Mouse (Mus musculus) bone marrow macrophage, adult 2 months (primary cell): ENCODE results near the gene Tbc1d5. TPM values are rescaled to one million over a fixed set of nuclear protein-coding genes. Genes with fewer than 3 reads are reported as not detected.
A peak's percentile ranks its signal among the peaks of the same experiment; 100 is the strongest.

Experiments
- H3K27ac ChIP-seq: 2 replicates; pipeline ENCODE4 v1.5.1; 2012; ENCODE audit warnings: low read depth, low read length; ENCODE audit not compliant: insufficient read depth
- H3K4me1 ChIP-seq: 2 replicates; pipeline ENCODE4 v1.6.1; 2012; ENCODE audit warnings: low read length; ENCODE audit not compliant: control insufficient read depth, insufficient read depth
- H3K4me3 ChIP-seq: 2 replicates; pipeline ENCODE4 v1.5.1; 2012; ENCODE audit warnings: mild to moderate bottlenecking, low read length, moderate library complexity; ENCODE audit not compliant: insufficient read depth
- CTCF ChIP-seq: IDR thresholded peaks from 2 replicates; pipeline ENCODE4 v1.5.1; 2012; ENCODE audit warnings: low read depth, mild to moderate bottlenecking, low read length, moderate library complexity
- POLR2A ChIP-seq: IDR thresholded peaks from 2 replicates; pipeline ENCODE4 v1.6.1; 2012; ENCODE audit warnings: mild to moderate bottlenecking, low read depth, low read length, borderline replicate concordance
- polyA plus RNA-seq: library from polyadenylated mRNA; stranded (reverse); fragments of >200 nt; gene quantifications from 2 replicates; pipeline ENCODE4 v1.2.4, GENCODE M21; 2012; ENCODE audit not compliant: missing spikeins, insufficient read depth, insufficient read length

Tbc1d5 gene
- 33.9 and 41.9 TPM in 2 replicates for polyA plus RNA-seq

DNA sequence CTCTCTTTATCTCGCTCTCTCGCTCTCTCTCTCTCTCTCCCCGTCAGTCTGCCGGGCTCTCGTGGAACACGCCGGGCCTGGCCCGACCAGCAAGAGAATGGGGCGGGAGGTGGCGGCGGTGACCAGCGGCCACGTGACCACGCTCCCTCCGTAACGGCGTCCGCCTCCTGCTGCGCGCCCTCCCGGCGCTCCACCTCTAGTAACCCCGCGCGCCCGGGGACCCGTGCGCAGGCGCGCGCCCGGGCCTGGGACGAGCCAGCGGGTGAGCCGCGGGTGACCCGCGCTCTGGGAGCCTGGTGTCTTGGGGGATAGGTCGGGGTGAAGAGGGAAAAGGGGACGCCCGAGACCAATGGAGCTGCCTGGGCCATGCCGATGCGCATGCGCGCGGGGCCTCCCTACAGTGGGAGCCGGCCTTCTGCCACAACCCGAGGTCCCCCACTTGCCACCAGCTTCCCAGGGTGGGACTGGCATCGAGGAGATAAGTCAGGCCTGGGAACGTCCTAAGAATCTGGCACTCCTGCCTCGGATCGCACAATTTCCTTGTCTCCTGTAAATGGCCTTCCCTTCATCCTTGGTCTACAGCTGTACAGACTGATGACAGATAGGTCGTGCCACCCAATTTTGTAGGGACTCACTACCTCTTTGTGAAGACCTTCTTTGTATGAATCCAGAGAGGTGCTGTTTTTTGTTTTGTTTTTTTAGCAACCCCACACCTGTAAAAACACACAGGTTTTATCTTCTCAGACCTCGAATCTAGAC is at the start of gene Tbc1d5:
Gene Tbc1d5 (minus strand): TSS at position 158 of the 759 bp plus-strand sequence.
- H3K4me1 ChIP-seq: peaks cover 6% of the 10 kb centered on the region
- TF ChIP-seq POLR2A (no peak), CTCF (no peak)
- H3K27ac ChIP-seq: peak within 1 kb of the TSS; percentile 95
- peak within 1 kb of the TSS; percentile 79 for H3K4me3 ChIP-seq

DNA sequence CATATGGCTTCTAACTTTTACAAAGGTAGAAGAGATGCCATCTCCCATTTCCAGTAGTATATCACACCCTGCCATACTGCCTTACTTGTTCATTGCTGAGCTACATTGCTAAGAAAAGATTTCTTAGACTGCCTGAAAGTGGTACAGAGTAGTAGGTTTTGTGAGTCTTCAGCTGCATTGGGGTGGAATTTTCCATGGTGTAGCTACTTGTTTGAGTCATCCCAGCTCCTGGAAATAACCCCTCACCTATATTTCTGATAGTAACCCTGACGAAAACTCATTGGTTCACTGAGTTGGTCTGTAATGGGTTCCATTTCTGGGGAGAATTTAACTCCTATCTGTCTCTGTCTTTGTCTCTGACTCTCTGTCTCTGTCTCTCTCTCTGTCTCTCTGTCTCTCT is 46.9 kb upstream of the Tbc1d5 start:
- Histone ChIP-seq H3K4me1 (peaks cover 5% of the 10 kb centered on the region; the same call in 1 of the 2 replicates), H3K4me3 (no peak overlapping the region), H3K27ac (no peak overlapping the region)
- TF ChIP-seq CTCF (no peak), POLR2A (no peak)

DNA sequence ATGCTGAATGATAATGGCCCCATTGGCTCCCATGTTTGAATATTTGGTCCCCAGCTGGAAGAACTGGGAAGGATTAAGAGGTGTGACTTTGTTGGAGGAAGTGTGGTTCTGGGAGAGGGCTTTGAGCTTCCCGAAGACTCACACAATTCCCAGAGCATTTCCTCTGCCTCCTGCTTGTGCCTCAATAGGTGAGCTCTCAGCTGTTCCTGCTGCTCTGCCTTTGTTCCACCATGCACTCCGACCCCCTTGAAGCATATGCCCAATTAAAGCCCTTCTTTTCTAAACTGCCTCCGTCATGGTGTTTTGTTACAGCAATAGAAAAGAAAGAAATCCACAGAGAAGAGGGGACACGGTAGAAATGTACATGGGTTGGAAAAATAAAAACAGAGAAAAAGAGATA is 44.0 kb upstream of the Tbc1d5 start:
- Histone ChIP-seq H3K4me1 (peaks cover 14% of the 10 kb centered on the region), H3K27ac (no peak overlapping the region), H3K4me3 (no peak overlapping the region)
- TF ChIP-seq POLR2A (no peak), CTCF (no peak)

DNA sequence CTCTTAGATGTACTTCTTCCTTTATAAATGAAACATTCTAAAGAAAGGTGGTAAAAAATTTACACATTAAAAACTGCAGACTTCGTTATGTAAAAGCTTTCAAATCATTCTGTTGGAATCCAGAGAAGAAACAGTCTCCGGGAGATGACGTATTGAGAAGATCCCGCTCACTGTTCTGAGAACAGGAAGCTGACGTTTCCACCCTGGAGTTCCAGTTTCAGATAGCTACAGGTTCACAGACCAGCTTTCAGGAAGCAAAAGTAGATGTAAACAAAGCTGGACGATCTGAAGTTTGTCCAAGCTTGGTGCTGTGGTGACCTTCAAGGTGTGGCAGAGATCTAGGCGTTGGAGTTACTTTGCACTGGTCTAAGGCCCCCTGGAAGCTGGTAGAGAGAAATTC is 41.9 kb upstream of the Tbc1d5 start:
- peaks cover 14% of the 10 kb centered on the region for H3K4me1 ChIP-seq
- peak overlapping the region; percentile 64 for H3K27ac ChIP-seq
- TF ChIP-seq CTCF: no peak
- TF ChIP-seq POLR2A: no peak
- H3K4me3 ChIP-seq: peak overlapping the region; percentile 7; the same call in 1 of the 2 replicates

DNA sequence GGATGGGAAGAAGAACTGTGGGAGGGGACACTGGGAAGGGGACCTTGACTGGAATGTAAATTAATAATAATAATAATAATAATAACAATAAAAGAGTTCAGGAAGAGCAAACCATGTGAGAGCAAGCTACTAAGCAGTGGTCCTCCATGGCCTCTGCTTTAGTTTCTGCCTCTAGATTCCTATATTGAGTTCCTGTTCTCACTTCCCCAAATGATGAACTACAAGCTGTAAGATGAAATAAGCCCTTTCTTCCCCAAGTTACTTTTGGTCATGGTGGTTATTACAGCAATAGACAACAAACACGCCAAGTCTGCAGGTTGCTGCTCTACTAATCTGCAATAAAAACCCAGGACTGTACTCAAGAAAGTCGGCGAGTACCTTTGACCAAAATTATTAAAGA is 40.7 kb upstream of the Tbc1d5 start:
- Histone ChIP-seq H3K27ac (peak overlapping the region; percentile 64), H3K4me3 (no peak overlapping the region), H3K4me1 (peaks cover 14% of the 10 kb centered on the region)
- TF ChIP-seq POLR2A (no peak), CTCF (no peak)

DNA sequence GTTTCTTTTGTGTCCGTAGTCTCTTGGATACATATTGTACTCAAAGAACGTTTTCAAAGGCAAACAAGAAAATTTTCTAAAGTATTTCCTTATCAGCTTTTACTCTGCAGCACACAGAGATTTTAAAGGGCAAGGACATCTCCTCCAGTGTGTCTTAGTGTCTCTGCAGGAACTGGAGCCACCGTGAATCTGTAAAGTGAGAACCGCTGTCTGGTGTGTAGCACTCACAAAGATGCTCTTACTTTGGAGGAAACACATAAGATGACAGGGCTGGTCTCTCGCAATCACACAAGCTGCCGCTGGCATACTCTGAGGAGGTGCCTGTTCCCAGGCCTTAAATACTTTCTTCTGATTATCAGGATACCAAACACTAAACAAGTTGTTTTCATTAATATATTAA is 37.3 kb upstream of the Tbc1d5 start:
- Histone ChIP-seq H3K4me1 (peaks cover 13% of the 10 kb centered on the region), H3K27ac (no peak overlapping the region), H3K4me3 (no peak overlapping the region)
- TF ChIP-seq POLR2A (no peak), CTCF (no peak)

DNA sequence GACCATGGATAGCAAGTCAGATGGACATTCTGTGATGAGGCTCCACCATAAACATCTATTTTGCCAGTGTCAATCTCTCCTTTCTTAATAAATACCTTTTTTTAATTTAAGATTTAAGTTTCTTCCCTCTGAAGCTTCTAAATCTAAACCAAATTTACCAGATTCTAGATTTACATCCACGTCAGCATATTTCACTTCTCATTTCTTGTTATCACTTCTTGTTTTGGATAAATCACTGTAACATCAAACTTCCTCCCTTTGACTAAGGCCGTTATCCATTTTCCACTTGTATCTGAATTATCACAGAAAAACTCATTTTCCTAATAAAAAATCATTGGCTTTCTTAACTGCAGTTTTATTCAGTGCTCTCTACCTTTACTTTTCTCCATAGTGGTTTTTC is 30.4 kb upstream of the Tbc1d5 start:
- H3K27ac ChIP-seq: peak overlapping the region; percentile 92
- H3K4me1 ChIP-seq: peaks cover 13% of the 10 kb centered on the region
- no peak for TF ChIP-seq POLR2A
- no peak for TF ChIP-seq CTCF
- H3K4me3 ChIP-seq: no peak overlapping the region

DNA sequence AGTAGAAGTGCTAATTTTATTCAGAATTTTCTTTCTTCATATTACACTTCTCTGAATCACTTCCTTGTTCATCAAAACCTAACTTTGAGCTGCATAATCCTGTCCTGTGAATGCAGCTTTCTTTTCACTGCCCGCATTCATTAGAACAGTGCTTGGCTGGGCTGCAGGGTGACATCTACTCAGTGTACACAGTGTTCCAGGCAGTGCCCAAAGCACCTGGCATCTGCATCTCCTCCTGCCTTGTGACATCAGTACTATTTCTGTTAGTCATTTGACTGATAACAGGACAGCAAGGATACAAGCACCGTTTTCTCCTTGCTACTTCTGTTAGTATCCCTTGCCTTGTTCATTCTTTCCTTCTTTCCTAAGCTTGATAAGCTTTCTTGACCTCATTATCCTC is 25.5 kb upstream of the Tbc1d5 start:
- peaks cover 11% of the 10 kb centered on the region for H3K4me1 ChIP-seq
- H3K27ac ChIP-seq: no peak overlapping the region
- no peak overlapping the region for H3K4me3 ChIP-seq
- TF ChIP-seq CTCF: no peak
- TF ChIP-seq POLR2A: no peak

DNA sequence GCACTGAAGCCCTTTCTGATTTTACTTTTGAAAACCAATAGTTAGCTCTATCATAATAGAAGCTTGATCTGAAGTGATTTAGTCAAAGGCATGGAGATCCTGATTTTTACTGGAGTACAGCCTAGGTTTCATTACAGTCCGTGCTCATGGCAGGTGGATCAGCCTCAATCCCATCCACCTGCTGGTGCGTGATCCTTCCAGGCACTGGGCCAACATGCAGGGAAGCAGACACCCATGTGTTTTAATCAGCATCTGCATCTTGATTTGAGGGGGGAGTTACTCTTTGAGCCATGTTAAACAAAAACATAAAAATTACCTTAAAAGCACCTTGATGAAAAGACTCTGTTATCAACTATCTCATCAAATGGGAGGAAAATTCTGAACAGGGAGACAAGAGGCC is 16.4 kb upstream of the Tbc1d5 start:
- no peaks in the 10 kb centered on the region for H3K4me1 ChIP-seq
- H3K4me3 ChIP-seq: no peak overlapping the region
- TF ChIP-seq CTCF: no peak
- TF ChIP-seq POLR2A: no peak
- H3K27ac ChIP-seq: no peak overlapping the region

DNA sequence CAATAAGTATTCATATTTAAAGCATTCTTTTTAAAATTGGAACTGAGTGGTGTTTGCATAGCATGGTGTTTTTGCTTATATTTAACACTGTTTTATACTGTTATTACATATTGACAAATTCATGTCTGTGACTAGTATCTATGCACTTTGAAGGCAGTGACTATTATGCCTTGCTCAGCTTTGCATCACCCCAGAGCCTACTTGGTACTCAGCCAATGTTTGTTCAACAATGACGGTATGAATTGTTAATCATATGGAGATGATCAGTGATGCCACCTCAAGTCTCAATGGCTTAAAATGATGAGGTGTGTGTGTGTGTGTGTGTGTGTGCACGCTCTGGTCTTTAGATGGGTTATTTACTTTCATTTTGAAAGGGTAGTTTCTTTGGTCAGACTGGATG is 15.6 kb upstream of the Tbc1d5 start:
- Histone ChIP-seq H3K4me1 (no peaks in the 10 kb centered on the region), H3K4me3 (no peak overlapping the region), H3K27ac (no peak overlapping the region)
- no peak for TF ChIP-seq CTCF
- TF ChIP-seq POLR2A: no peak
